Comparison of ENCODE assay signal across 23 mouse cellular contexts in genomic region chr16:37565117-37565516, GRCm38 (mm10). TPM values are rescaled to one million over a fixed set of nuclear protein-coding genes. Genes with fewer than 3 reads are reported as not detected.
DNase-seq lines count a peak whose midpoint lies in the region; ATAC-seq and TF ChIP-seq lines count a peak whose summit lies in the region.
"Had no signal": no experiment of that assay in that cellular context is flagged by ENCODE, and none has a peak within 500 bp of the region (broad histone marks: within the 10 kb centered on the region; RNA-seq: fewer than 3 reads in every experiment).

No protein-coding gene starts in this region.

- DNase-seq in heart, adult 18-20 months = no peak
- DNase-seq in layer of hippocampus, adult 2 months (ENCODE audit: low spot score in 2 of 2) = no peak
- no peak for DNase-seq in layer of hippocampus, postnatal 14 days (ENCODE audit: low spot score in 2 of 2)
- no peak for DNase-seq in cerebellum, postnatal 14 days
- DNase-seq: adrenal gland, adult 2 months; adrenal gland, postnatal 36 days; cerebellum, adult 2 months; cerebellum, postnatal 25 days; gastrocnemius, adult 2 months; gastrocnemius, postnatal 25 days; heart, postnatal 4 days had no signal

- no peak overlapping the region for H3K4me3 ChIP-seq in heart, embryonic 11.5 days (ENCODE audit: low read depth, low read length)
- no peak overlapping the region for H3K4me3 ChIP-seq in layer of hippocampus, adult 2 months
- no peak overlapping the region for H3K4me3 ChIP-seq in liver, embryonic 12.5 days
- H3K4me3 ChIP-seq: embryonic facial prominence, embryonic 13.5 days; forebrain, embryonic 13.5 days; gastrocnemius, adult 2 months; hindbrain, embryonic 12.5 days had no signal

- ATAC-seq in heart, embryonic 11.5 days (replicated peaks; ENCODE audit: insufficient number of reproducible peaks, low FRiP score, low TSS enrichment) = no peak
- ATAC-seq in liver, embryonic 12.5 days = peak; percentile 71
- 0 out of 2 replicates have a peak, but pooled peaks have one; percentile 23 for ATAC-seq in megakaryocyte progenitor cell, adult 5-6 weeks (replicated peaks; ENCODE audit: poor library complexity)
- ATAC-seq: forebrain, embryonic 13.5 days; hindbrain, embryonic 16.5 days; inflammation-experienced regulatory T-cells, adult 6 months; intestine, postnatal 0 days had no signal

- H3K9me3 ChIP-seq in heart, embryonic 11.5 days (replicated peaks; ENCODE audit: control insufficient read depth, low read length) = no peaks in the 10 kb centered on the region
- H3K9me3 ChIP-seq in liver, embryonic 12.5 days (replicated peaks) = no peaks in the 10 kb centered on the region
- H3K9me3 ChIP-seq: embryonic facial prominence, embryonic 13.5 days; forebrain, embryonic 13.5 days; hindbrain, embryonic 12.5 days had no signal

- no peak for TF ChIP-seq CTCF in layer of hippocampus, adult 2 months (conservative IDR thresholded peaks at IDR 0.05)

- H3K36me3 ChIP-seq in heart, embryonic 11.5 days (ENCODE audit: control insufficient read depth, insufficient read depth, low read length) = no peaks in the 10 kb centered on the region; the same call in 1 of the 2 replicates
- peaks cover 30% of the 10 kb centered on the region for H3K36me3 ChIP-seq in liver, embryonic 12.5 days
- H3K36me3 ChIP-seq: embryonic facial prominence, embryonic 13.5 days; hindbrain, embryonic 12.5 days had no signal

- peak overlapping the region; percentile 50; the same call in 1 of the 2 replicates for H3K27ac ChIP-seq in heart, embryonic 11.5 days (ENCODE audit: low read depth, low read length)
- H3K27ac ChIP-seq in layer of hippocampus, adult 2 months = peak overlapping the region; percentile 64
- H3K27ac ChIP-seq in liver, embryonic 12.5 days = no peak overlapping the region
- H3K27ac ChIP-seq: embryonic facial prominence, embryonic 13.5 days; forebrain, embryonic 13.5 days; gastrocnemius, adult 2 months; hindbrain, embryonic 12.5 days had no signal

- no peak overlapping the region for H3K9ac ChIP-seq in heart, embryonic 11.5 days (ENCODE audit: low read depth, low read length)
- no peak overlapping the region for H3K9ac ChIP-seq in liver, embryonic 12.5 days
- H3K9ac ChIP-seq: embryonic facial prominence, embryonic 13.5 days; forebrain, embryonic 13.5 days; hindbrain, embryonic 12.5 days had no signal

- H3K4me2 ChIP-seq in heart, embryonic 11.5 days = no peak overlapping the region
- H3K4me2 ChIP-seq in liver, embryonic 12.5 days = no peak overlapping the region
- H3K4me2 ChIP-seq: embryonic facial prominence, embryonic 13.5 days; forebrain, embryonic 13.5 days; hindbrain, embryonic 12.5 days had no signal

- H3K27me3 ChIP-seq in heart, embryonic 11.5 days (ENCODE audit: control insufficient read depth, insufficient read depth, low read length) = no peaks in the 10 kb centered on the region
- H3K27me3 ChIP-seq in liver, embryonic 12.5 days (replicated peaks) = no peaks in the 10 kb centered on the region
- H3K27me3 ChIP-seq: CH12.LX; embryonic facial prominence, embryonic 13.5 days; forebrain, embryonic 13.5 days; hindbrain, embryonic 12.5 days had no signal

- 23% methylated on average over 1 of the region's 1 CpGs for WGBS in heart, embryonic 11.5 days (ENCODE audit: insufficient replicate concordance)
- 31% methylated on average over 1 of the region's 1 CpGs for WGBS in liver, embryonic 12.5 days (ENCODE audit: insufficient replicate concordance)

- peaks cover 18% of the 10 kb centered on the region for H3K4me1 ChIP-seq in heart, embryonic 11.5 days (ENCODE audit: control insufficient read depth, insufficient read depth, low read length)
- H3K4me1 ChIP-seq in liver, embryonic 12.5 days = peaks cover 8% of the 10 kb centered on the region
- H3K4me1 ChIP-seq: hindbrain, embryonic 12.5 days had no signal

RNA-seq across cellular contexts. Expression of gene Hgd, which starts 14.8 kb away (rescaled TPM):
- 0.20 and 0.72 TPM in 2 replicates for polyA plus RNA-seq in heart, embryonic 11.5 days (2014; fragmentation: Nextera tagmentation; extraction: Ambion mirVana)
- not detected for total RNA-seq in heart, adult 18-20 months (2021)
- not detected for total RNA-seq in layer of hippocampus, adult 2 months (2021)
- not detected for total RNA-seq in layer of hippocampus, postnatal 14 days (2021)
- 17.8 and 19.5 TPM in 2 replicates for polyA plus RNA-seq in liver, embryonic 12.5 days (2016; fragmentation: Nextera tagmentation; extraction: Ambion mirVana)
- total RNA-seq in megakaryocyte progenitor cell, adult 5-6 weeks (2015) = not detected in 2 replicates
- 0.20 TPM in 1 of 2 replicates, not detected in the other for total RNA-seq in megakaryocyte progenitor cell, adult 5-6 weeks (2017)
- total RNA-seq: CH12.LX; gastrocnemius, adult 2 months; gastrocnemius, postnatal 25 days; granulocyte monocyte progenitor cell, adult 5-6 weeks had no signal
- polyA plus RNA-seq: adrenal gland, adult 2 months; cortical plate, adult 2 months; hindbrain, embryonic 12.5 days; hindbrain, embryonic 16.5 days; inflammation-experienced regulatory T-cells, adult 6 months had no signal

RNA-seq across cellular contexts. Expression of gene Rabl3, which starts 25.4 kb away (rescaled TPM):
- polyA plus RNA-seq in heart, embryonic 11.5 days (2014; fragmentation: Nextera tagmentation; extraction: Ambion mirVana) = 34.4 and 36.3 TPM in 2 replicates
- 1 to 10 TPM; 6.6 to 6.7 TPM for total RNA-seq in heart, adult 18-20 months (2021)
- 10 to 100 TPM; 10.2 to 11.2 TPM for total RNA-seq in layer of hippocampus, adult 2 months (2021)
- total RNA-seq in layer of hippocampus, postnatal 14 days (2021) = 1 to 10 TPM; 9.2 to 9.6 TPM
- polyA plus RNA-seq in liver, embryonic 12.5 days (2016; fragmentation: Nextera tagmentation; extraction: Ambion mirVana) = 19.8 and 20.8 TPM in 2 replicates
- total RNA-seq in megakaryocyte progenitor cell, adult 5-6 weeks (2015) = 12.3 and 20.9 TPM in 2 replicates
- total RNA-seq in megakaryocyte progenitor cell, adult 5-6 weeks (2017) = 9.5 and 9.9 TPM in 2 replicates

RNA-seq across cellular contexts. Expression of gene Gtf2e1, which starts 25.5 kb away (rescaled TPM):
- 27.2 and 30.1 TPM in 2 replicates for polyA plus RNA-seq in heart, embryonic 11.5 days (2014; fragmentation: Nextera tagmentation; extraction: Ambion mirVana)
- 1 to 10 TPM; 6.7 to 7.2 TPM for total RNA-seq in heart, adult 18-20 months (2021)
- total RNA-seq in layer of hippocampus, adult 2 months (2021) = 10 to 100 TPM; 17.3 to 18.2 TPM
- total RNA-seq in layer of hippocampus, postnatal 14 days (2021) = 10 to 100 TPM; 18.1 to 19.8 TPM
- 18.1 and 18.3 TPM in 2 replicates for polyA plus RNA-seq in liver, embryonic 12.5 days (2016; fragmentation: Nextera tagmentation; extraction: Ambion mirVana)
- total RNA-seq in megakaryocyte progenitor cell, adult 5-6 weeks (2015) = 18.8 and 19.5 TPM in 2 replicates
- total RNA-seq in megakaryocyte progenitor cell, adult 5-6 weeks (2017) = 24.9 and 26.6 TPM in 2 replicates
